Mouse (Mus musculus) left cerebral cortex, adult 18-20 months (tissue): ENCODE results near the gene E4f1. TPM values are rescaled to one million over a fixed set of nuclear protein-coding genes. Genes with fewer than 3 reads are reported as not detected.

Source experiments
- DNase-seq, 2 experiments: peaks; one replicate each; pipeline ENCODE4 v3.0.0; 2021 to 2022; ENCODE audit warnings: low spot score in 2 of 2, mixed read lengths in 1 of 2
- total RNA-seq, 2 experiments: library from RNA; stranded (reverse); gene quantifications; 2 replicates each; pipeline ENCODE4 v1.2.3; 2021

Gene E4f1
- total RNA-seq, 2 experiments from 2014 or later = 32.5 to 34.3 TPM

DNA sequence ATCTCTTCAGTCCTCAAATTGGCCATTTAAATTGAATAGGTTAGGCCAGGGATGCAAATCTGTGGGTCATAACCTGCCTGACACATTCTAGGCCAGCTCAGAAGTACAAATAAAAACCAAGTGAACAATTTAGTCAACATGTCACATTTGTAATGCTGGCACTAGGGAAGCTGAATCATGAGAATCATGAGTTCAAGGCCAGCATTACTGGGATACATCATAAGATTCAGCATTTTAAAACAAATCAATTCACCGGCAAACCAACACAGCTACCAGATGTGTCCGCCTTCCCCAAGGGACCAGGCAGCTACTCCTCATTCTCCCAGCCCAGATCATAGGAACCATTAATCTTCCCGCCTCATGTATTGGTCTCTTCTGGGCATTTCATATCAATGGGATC is 13.4 kb upstream of the E4f1 start:
- no peak for DNase-seq

DNA sequence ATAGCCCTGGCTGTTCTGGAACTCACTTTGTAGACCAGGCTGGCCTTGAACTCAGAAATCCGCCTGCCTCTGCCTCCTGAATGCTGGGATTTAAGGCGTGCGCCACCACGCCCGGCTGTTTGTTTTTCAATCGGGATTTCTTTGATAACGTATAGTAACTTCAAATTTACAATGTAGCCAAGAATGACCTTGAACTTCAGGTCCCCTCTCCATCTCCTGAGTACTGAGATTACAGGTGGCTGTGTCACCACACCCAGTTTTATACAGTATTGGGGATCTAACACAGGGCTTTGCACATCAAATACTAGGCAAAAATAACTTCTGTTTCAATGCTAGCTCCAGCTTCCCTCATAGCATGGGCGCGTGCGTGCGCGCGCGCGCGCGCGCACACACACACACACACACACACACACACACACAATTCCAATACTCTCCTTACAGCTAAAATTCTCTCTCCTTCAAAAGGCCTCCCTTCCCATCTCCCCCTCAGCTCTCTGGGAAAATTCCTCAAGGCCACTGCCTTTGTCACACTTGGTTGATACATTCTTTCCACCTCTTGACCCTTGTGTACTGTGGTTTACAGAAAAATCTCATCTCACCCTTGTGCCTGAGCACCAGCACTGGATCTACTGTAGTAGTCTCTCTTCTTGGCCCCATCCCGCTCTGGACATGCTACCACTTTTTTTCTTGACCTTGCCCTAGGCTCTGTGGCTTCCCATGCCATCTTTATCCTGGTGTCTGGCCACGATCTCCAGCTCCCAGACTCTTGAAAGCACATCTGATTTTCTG is 11.1 kb upstream of the E4f1 start:
- no peak for DNase-seq

DNA sequence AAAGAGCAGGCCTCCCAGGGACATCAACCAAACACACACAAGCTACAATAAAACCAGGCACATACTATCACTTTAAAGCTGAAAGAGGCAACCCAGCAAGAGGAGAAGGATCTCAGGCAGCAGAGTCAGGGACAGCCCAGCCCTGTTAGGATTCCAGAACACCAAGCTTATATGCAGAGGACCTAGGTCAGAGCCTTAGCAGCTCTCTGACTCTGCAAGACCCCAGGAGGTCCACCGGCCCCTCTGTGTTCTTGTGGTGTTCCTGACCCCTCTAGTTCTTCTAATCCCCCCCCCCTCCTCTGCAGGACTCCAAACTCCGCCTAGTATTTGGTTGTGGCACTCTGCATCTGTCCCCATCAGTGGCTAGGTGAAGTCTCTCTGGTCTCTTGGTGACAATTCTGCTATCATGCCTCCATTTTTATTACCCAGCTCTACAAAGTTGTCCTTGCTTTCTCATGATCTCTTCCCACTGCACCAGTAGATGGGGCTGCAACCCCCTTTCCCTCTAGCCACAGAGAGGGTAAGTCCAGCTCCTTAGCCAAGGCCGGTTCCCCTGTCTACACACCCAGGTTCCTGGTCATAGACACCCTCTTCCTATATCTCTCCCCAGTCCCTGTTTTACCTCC is 10.2 kb upstream of the E4f1 start:
- no peak for DNase-seq

DNA sequence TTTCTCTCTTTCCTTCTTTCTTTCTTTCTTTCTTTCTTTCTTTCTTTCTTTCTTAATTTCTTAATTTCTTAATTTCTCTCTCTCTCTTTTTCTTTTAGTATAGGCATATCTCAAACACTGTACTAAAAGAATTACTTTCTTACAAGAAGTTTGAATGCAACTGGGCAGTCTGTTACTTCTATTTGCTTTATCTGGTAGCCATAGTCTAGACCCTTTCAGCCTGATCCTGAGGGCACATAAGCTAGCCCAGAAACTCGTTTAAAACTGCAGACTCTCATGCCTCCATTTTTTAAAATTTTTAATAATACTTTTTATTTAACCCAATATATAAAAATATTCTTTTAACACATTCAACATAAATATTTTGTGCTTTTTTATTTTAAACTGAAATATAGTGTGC is 9.3 kb upstream of the E4f1 start:
- DNase-seq = no peak

DNA sequence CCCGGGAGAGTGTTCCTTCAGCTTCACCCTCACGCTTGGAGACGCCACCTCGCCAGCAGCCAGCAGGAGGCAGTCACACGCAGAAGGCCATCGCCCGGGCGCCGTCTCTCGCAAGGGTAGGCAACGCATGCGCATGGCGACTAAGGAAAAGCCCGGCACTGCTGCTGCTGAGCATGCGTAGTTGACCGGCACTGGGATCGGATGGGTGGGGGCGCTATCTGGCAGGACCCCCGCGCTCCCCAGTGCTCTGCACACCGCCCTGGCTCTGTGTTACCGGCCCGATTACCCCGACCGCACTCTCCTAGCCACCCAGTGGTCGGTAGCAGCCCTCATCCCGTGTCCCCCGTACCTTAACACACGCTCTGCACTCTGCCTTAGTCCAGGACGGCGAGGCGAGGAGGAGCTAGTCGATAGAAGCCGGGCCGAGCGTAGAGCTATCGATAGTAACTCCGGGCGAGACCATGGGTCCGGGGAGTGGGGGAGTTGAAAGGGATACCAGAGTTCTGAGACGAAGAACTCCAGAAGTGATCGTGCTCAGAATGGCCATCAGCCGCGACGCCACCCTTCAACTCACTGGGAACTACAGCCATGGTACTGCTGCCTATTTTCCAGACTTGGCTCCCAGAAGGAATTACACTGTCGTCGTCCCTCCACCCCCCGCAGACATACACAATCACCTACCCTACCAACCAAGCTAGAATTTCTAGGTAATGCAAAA is 8.7 kb upstream of the E4f1 start, which contains the start of gene Mlst8:
TSS of gene Mlst8 (minus strand) at position 416 of the 718 bp plus-strand sequence.
- DNase-seq = peak; percentile 99

DNA sequence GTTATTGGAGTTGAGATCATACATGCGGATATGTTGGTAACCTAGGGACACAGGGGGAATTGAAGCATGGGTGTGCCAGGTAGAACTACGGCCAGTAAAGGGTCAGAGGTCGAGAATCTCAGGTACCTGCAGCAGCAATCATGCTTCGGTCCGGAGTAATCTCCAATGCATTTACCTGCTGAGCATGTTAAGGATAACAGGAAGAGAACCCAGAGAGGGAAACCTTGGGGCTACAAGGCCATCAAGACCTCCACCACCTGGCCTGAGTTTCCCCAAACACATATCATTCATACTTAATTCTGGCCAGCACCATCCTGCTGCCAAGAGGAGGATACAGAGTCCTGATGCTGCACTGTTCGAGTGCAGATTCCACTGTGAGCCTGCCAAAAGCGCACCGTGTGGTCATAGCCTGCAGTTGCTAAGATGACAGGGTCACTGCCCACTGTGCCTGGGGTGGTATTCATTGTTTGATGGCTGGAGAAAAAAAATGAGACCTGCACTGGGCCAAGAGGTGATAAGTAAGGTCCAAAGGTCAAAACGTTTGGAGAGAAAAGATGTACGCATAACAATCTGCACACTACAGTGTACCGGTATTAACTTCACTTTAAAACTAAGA is 8.0 kb upstream of the E4f1 start:
- DNase-seq = no peak

DNA sequence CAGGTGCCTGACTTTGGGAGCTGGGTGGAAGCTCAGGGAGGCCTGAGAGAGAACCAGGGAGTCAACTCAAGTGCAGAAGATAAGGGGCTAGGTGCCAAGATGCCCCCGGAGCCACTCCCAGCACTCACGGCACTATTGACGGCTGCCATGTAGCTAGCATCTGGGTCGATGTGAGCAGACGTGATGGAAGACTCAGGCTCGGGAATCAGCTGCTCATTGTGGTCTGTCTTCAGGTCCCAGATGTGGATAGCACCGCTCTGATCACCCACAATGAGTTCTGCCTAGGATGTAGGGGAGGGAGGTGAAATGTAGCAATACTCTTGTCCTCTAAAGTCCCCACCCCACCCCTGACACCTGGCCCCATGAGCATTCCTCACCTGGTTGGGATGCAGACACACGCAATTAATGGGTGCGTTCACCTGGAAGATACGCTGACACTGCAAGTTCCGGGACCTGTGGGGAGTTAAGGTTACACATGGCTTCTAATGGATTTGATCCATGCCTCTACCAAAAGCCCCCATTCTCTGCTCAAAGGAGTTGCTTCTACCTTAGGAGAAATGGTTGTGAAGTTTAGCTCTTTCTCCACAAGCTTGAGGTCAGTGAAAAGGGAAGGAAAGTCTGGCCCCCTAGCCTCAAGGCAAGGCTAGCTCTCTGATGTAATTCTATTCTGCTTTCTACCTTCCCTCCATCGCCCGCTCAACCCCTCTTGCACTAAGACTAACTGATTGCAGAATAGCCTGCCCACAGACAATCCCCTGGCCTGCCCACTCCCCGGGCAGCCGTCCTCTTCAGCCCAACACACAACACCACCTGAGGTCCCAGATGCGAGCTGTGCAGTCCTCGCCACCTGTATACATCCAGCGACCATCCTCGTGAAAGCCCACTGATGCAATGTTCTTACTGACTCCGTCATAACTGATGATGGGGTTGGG is 7.2 kb upstream of the E4f1 start:
- no peak for DNase-seq

DNA sequence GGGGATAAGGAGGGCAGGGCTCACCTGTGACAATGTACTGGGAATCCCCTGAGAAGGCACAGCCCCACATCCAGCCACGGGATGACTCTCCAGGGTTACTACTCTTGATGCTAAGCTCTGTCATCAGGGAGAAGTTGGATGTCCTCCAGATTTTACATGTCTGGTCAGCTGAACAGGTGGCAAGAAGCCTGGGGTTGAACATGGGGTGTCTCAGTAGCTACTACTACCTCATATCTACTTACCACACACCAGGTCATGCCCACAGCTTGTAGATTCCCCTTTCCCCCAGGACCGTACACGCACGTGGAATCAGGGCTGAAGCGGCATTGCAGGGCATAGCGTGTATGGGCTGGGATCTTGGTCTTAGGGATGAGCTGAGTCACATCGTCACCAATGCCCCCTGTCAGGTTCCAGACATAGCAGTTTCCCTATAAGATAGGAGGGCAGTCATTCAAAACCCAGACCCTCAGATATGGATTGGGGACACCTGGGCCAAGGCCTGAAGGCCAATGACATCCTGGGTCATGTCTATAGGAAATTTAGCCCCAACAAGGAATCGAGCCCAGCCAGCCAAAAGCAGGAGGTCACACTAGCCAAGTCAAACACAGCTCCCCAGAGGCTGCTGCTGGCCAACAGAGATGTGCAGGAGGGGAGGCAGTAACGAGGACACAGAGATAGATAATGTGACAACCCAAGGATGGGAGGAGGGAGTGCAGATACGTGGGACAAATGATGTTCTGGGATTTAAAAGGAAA is 6.1 kb upstream of the E4f1 start:
- DNase-seq = no peak

DNA sequence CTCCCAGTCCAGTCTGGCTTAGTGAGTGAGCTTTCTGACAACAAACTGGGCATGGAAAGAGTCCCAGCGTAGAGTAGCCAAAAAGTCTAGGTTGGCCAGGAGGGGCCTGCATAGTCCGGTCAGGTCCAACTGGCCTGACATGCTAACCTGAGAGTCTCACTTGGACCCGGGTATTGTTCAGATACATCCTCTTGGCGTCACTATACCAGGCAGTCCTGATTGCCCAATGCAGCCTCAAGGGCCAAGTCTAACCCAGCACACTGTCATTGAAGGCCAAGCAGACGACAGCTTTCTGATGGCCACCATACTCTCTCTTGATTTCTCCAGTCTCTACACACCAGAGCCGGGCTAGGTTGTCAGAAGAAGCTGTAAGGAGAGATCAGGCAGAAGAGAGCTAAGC is 5.5 kb upstream of the E4f1 start:
- no peak for DNase-seq

DNA sequence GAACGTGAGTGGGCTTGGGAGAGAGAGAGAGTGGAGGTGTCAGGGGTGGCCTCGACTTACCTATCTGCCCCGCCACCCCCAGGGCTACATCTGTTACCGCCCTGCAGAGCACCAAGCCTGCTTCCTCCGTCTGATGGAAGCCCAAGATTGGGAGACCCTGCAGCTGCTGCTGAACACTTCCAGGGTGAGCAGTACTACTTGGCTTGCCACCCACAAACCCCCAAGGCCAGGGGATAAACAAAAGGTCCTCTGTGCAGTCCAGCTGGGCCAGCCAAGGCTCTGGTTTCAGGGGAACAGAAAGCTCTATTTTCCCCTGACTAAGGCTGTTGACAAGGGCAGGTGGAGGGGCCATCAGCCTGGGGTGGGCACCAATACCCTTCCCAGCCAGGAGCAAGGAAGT is 4.4 kb upstream of the E4f1 start:
- DNase-seq = no peak

DNA sequence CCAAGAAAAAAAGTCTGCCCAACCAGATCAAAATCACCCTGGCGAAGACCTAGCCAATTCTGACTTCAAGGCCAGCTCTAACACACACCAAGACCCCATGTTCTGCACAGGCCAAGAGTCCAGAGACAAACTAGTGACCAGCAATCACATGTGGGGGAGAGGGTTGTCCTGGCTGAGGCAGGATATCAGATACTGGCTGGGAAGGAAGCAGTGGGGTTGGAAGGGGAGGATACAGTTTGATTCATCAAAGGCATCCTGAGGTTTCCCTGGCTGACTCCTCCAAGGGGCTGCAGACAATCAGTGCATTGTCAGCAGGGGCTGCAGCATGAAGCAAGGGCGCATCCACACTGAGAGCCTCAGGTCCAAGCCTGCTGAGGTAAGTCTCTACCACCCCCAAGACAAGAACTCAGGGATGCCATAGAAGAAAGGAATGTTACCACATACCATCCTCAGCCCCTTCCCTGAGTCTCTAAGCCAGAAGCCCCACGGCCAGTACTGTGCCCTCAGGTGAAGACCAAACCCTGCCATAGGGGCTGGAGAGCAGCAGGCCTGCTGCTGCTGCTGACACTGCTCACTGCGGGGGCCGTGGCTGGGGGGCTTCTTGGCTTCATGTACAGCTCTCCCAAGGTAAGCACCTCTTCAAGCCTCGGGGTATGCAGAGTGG is 3.6 kb upstream of the E4f1 start, which contains the start of gene Bricd5:
TSS of gene Bricd5 (plus strand) at position 273 of the 664 bp plus-strand sequence.
- DNase-seq = no peak

DNA sequence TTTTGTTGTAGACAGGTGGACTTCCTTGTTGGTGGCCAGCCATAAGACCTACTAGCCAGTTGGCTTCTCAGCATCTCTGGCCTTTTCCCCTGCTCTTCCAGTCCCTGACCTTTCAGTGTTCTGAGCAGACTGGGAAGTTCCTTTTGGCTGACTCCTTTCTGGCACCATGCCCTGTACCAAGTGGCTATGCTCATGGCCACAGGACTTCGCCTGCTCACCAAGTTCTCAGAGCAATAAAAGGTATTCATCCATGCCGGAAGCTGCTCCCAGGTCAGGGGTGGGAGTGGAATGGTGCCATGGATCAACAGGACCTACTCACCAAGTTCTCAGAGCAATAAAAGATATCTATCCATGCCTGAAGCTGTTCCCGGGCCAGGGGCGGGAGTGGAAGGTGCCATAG is 2.4 kb upstream of the E4f1 start:
- no peak for DNase-seq

DNA sequence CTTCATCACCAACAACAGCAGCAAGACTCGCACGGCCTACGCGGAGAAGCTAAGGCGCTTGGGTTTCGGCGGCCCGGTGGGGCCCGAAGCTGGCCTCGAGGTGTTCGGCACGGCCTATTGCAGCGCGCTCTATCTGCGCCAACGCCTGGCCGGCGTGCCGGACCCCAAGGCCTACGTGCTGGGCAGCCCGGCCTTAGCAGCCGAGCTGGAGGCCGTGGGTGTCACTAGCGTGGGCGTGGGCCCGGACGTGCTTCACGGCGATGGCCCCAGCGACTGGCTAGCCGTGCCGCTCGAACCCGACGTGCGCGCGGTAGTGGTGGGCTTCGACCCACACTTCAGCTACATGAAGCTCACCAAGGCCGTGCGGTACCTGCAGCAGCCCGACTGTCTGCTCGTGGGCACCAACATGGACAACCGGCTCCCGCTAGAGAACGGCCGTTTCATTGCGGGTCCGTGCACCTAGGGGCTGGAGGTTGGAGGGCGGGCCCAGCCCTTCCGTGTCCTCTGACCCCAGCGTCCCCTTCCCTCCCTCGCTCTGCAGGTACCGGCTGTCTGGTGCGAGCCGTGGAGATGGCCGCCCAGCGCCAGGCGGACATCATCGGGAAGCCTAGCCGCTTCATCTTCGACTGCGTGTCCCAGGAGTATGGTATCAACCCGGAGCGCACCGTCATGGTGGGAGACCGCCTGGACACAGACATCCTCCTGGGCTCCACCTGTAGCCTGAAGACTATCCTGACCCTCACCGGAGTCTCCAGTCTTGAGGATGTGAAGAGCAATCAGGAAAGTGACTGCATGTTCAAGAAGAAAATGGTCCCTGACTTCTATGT is 801 bp upstream of the E4f1 start:
- peak; percentile 54 to 56 for DNase-seq

DNA sequence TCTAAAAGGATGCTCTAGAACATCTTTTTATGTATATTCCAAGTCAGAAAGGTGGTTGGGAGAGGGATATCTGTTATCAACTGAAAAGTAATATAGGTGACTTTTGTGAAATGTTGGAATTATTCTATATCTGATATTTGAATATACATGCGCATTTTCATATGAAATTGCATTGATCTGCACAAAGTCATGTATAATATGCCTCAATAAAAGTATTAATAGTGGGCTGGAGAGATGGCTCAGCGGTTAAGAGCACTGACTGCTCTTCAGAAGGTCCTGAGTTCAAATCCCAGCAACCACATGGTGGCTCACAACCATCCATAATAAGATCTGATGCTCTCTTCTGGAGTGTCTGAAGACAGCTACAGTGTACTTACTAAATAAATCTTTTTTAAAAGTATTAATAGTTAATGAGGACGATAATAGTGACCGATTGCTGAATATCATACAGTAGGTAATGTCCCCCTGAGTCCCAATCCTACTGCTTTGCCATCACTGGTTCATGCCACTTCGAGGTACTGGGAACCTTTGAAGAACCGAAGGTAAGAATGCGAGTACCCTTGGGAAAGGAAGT is 690 bp downstream of the E4f1 start:
- no peak for DNase-seq

DNA sequence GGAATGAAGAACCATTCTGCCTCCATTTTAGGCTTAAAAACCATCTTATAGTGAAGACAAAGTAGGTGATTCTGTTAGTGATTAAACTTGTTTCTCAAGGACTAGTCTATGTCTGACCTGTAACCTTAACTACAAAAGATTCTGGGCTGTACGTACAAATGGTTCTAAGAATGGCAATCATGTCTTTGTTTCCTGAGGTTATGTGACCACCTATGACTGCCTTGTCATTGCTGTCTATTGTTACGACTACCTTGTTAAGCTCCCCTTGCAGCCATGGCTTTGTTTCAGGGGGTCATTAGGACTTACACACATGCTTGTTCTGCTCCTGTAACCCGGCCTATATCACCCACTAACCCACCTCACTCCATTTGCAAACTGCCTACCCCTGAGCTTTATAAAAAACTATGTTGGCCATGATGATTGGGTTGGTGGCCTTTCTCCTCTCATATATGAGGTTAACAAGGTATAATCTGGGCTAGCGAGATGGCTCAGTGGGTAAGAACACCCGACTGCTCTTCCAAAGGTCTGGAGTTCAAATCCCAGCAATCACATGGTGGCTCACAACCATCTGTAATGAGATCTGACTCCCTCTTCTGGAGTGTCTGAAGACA is 1.4 kb downstream of the E4f1 start:
- no peak for DNase-seq

DNA sequence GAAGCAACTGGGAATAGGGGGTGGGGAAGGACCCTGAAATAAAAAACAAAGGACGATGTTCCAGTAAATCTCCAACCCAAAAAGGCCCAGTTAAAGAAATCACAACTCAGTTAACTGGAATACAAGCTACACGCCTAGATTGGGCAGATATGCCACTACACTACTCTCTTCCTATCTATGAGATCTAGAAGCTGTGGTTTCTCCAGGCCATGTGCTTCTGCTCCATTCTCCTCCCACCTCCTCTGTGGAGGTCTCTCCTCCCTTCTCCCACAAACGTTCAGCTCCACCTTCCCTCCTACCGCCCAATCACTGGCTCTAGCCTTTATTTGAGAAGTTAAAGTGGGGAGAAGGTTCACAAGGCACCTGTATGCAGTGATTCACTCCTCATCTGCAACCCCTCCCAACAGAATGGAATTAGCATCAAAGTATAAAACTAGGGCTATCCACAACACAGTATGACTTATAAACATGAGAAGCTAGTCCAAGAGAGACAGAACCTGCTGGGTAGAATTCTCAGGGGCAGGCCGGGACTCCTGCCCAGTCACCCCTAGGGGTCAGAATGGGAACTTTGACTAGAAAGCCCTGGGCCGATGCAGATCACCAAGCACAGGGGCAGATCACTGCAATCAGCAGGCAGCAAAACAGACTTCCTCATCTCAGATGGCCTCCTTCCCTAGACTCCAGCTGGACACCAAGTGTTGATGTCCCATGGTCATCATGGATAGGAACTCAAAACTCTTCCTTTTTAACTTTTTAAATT is 6.6 kb downstream of the E4f1 start:
- DNase-seq = no peak

DNA sequence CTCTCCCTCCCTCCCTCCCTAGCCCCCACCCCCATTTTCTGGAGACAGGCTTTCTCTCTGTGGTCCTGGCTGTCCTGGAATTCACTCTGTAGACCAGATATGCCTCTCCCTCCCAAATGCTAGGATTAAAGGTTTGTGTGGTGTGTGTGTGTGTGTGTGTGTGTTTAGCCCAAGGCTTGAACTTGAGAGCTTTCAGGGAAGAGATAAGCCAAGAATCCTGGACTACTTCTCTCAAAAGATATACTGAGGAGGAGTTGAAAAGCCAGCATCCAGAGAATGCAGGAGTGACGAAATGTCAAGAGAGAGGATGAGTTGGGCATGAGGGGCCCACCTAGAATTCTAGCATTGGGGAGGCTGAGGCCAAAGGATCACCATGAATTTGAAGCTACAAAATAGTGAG is 7.2 kb downstream of the E4f1 start:
- no peak for DNase-seq
